9 mouse cellular contexts compared by ENCODE assay signal in the genomic region with DNA sequence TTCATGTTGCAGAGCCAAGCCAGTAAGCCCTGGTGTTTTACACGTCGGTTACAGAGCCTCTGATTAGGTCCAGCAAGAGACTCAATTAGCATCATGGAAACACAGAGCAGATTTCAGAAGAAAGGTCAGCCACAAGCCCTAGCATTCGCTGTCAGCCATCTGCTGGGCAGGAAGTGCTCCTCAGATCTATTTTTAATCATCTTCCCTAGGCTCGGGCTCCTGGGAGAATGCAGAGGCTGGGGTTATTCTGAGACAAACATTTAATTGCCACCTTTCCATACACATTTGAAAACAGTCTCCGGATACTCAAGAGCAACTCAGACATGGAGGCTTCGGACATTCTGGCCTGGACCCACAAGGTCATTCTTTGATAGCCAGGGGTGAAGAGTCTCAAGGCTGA. TPM values are rescaled to one million over a fixed set of nuclear protein-coding genes. Genes with fewer than 3 reads are reported as not detected.
DNase-seq lines count a peak whose midpoint lies in the region; ATAC-seq and TF ChIP-seq lines count a peak whose summit lies in the region.
"Had no signal": no experiment of that assay in that cellular context is flagged by ENCODE, and none has a peak within 500 bp of the region (broad histone marks: within the 10 kb centered on the region; RNA-seq: fewer than 3 reads in every experiment).

No protein-coding gene starts in this region.

- H3K4me2 ChIP-seq in hindbrain, embryonic 16.5 days (ENCODE audit: low read length): no peak overlapping the region

- 16% methylated on average over 6 of the region's 6 CpGs for WGBS in kidney, adult 2 months
- WGBS in hindbrain, embryonic 16.5 days: 49% methylated on average over 6 of the region's 6 CpGs

- no peak overlapping the region for H3K9ac ChIP-seq in hindbrain, embryonic 16.5 days (ENCODE audit: low read depth, low read length)

- intact Hi-C loops in heart, postnatal 10 days (cut with DNase I): loop anchor here (2.0 kb wide), 1 partner anchor 37 kb away; no protein-coding TSS in a partner anchor

- peak overlapping the region; percentile 37 for H3K27ac ChIP-seq in kidney, adult 2 months (ENCODE audit: insufficient read depth, low read depth, low read length)
- H3K27ac ChIP-seq in hindbrain, embryonic 16.5 days (ENCODE audit: low read depth, low read length): no peak overlapping the region
- H3K27ac ChIP-seq: macrophage had no signal

- TF ChIP-seq CTCF in kidney, adult 2 months (conservative IDR thresholded peaks at IDR 0.05; ENCODE audit: insufficient read depth, insufficient read length, low read depth, low read length): no peak

- peak; percentile 65 for DNase-seq in kidney, adult 2 months
- DNase-seq in kidney, adult 8-10 months: no peak
- DNase-seq in cerebellum, adult 8-10 months: peak; percentile 50
- DNase-seq in heart, postnatal 10 days: peak; percentile 57 to 72
- peak; percentile 29 to 60 for DNase-seq in lung, postnatal 4 days
- no peak for DNase-seq in right cerebral cortex, postnatal 4 days
- no peak for DNase-seq in spleen, postnatal 10 days (ENCODE audit: low spot score in 2 of 2)

- no peaks in the 10 kb centered on the region for H3K9me3 ChIP-seq in hindbrain, embryonic 16.5 days (ENCODE audit: control insufficient read depth, low read length)

- no peaks in the 10 kb centered on the region for H3K27me3 ChIP-seq in kidney, adult 2 months (replicated peaks; ENCODE audit: control insufficient read depth, insufficient read depth, low read length)
- H3K27me3 ChIP-seq in hindbrain, embryonic 16.5 days (replicated peaks; ENCODE audit: control insufficient read depth, insufficient read depth, low read length): no peaks in the 10 kb centered on the region

- ATAC-seq in hindbrain, embryonic 16.5 days: no peak

- H3K4me3 ChIP-seq in kidney, adult 2 months (ENCODE audit: insufficient read depth, low read depth, low read length): no peak overlapping the region
- no peak overlapping the region for H3K4me3 ChIP-seq in hindbrain, embryonic 16.5 days (ENCODE audit: low read length)

- TF ChIP-seq POLR2A in kidney, adult 2 months (IDR thresholded peaks at IDR 0.05; ENCODE audit: low read depth, low read length): no peak

- peaks cover 58% of the 10 kb centered on the region for H3K4me1 ChIP-seq in kidney, adult 2 months (ENCODE audit: control insufficient read depth, insufficient read depth, low read length)
- peaks cover 15% of the 10 kb centered on the region for H3K4me1 ChIP-seq in hindbrain, embryonic 16.5 days (ENCODE audit: control insufficient read depth, insufficient read depth, low read depth, low read length)

- H3K36me3 ChIP-seq in kidney, adult 2 months (ENCODE audit: control insufficient read depth, insufficient read depth, low read length): no peaks in the 10 kb centered on the region
- no peaks in the 10 kb centered on the region for H3K36me3 ChIP-seq in hindbrain, embryonic 16.5 days (ENCODE audit: control insufficient read depth, insufficient read depth, low read length)

RNA-seq across cellular contexts. Expression of a gene that starts 35.3 kb away (rescaled TPM):
- 4.7 TPM in 2 replicates for polyA plus RNA-seq in kidney, adult 2 months (2012; rRNA removed)
- 10 to 100 TPM; 26.1 to 31.3 TPM for total RNA-seq in heart, postnatal 10 days (2021)
- 4.0 and 4.1 TPM in 2 replicates for polyA plus RNA-seq in hindbrain, embryonic 16.5 days (2015; fragmentation: Nextera tagmentation; extraction: Ambion mirVana)

Comparison
In these comparisons a context has a peak if more than half of its experiments do, and no peak if none do; other contexts are left out.
1. DNase-seq: peak in kidney, adult 2 months (single experiment), cerebellum, adult 8-10 months (single experiment), heart, postnatal 10 days (2 of 2) and lung, postnatal 4 days (2 of 2); none in kidney, adult 8-10 months (0 of 2), right cerebral cortex, postnatal 4 days (single experiment) and spleen, postnatal 10 days (0 of 2).